Mouse (Mus musculus): Measurements from ENCODE around the gene Rbm20.
A peak's percentile ranks its signal among the peaks of the same experiment; 100 is the strongest.
"Not testable (repeated sequence)": the region's sequence is repeated elsewhere in the genome, so short reads cannot be mapped to it uniquely, and the experiment has no call there.

The Rbm20 gene

GRCm38 (mm10) chr19:53902739-53903487 is 225.8 kb downstream of the Rbm20 start:
- peak; percentile 93 for DNase-seq (ENCODE audit: low read depth, low spot score)

- no peak for DNase-seq (ENCODE audit: low read depth, low spot score)
Measured at GRCm38 (mm10) chr19:53903507-53904321, 226.6 kb downstream of the Rbm20 start.

- DNase-seq (ENCODE audit: low read depth, low spot score) = no peak
Measured at GRCm38 (mm10) chr19:53904833-53905480, 227.9 kb downstream of the Rbm20 start.

GRCm38 (mm10) chr19:53906033-53906702 is 229.1 kb downstream of the Rbm20 start:
- no peak for DNase-seq (ENCODE audit: low read depth, low spot score)

- not testable (repeated sequence) for DNase-seq (ENCODE audit: low read depth, low spot score)
Measured at GRCm38 (mm10) chr19:53906703-53907070, 229.6 kb downstream of the Rbm20 start.

- no peak for DNase-seq (ENCODE audit: low read depth, low spot score)
Measured at GRCm38 (mm10) chr19:53914950-53915349, 237.8 kb downstream of the Rbm20 start.
